Mouse (Mus musculus) testis, adult 2 months (tissue): ENCODE measurements around the gene Henmt1.

Experiments
- CTCF ChIP-seq: fragments of 200-500 bp; IDR thresholded peaks from 2 replicates; pipeline ENCODE4 v1.5.1; 2012; ENCODE audit warnings: low read depth, mild to moderate bottlenecking, inconsistent platforms, low read length, moderate library complexity; ENCODE audit not compliant: control insufficient read depth, insufficient read depth, insufficient replicate concordance
- POLR2A ChIP-seq: fragments of 200-500 bp; IDR thresholded peaks from 2 replicates; pipeline ENCODE4 v1.6.1; 2012; ENCODE audit warnings: low read depth, mild to moderate bottlenecking, inconsistent platforms, low read length, moderate library complexity; ENCODE audit not compliant: control insufficient read depth

- no peak for TF ChIP-seq POLR2A
- no peak for TF ChIP-seq CTCF
Measured at GRCm38 (mm10) chr3:108961655-108962054, 22.0 kb downstream of the Henmt1 start.
